Mouse (Mus musculus): ENCODE results near the gene Sorbs1.

Sorbs1 gene

GRCm38 (mm10) chr19:40302477-40302876 lies 211.1 kb downstream of the Sorbs1 start:
- DNase-seq (ENCODE audit: low spot score in 2 of 2): no peak

GRCm38 (mm10) chr19:40299983-40300759 lies 213.4 kb downstream of the Sorbs1 start:
- DNase-seq (ENCODE audit: low spot score in 2 of 2): no peak

- no peak for DNase-seq (ENCODE audit: low spot score in 2 of 2)
These were observed 214.4 kb downstream of the Sorbs1 start for GRCm38 (mm10) chr19:40299182-40299581.

- no peak for DNase-seq (ENCODE audit: low spot score in 2 of 2)
These were observed 215.0 kb downstream of the Sorbs1 start for GRCm38 (mm10) chr19:40298574-40298973.

- DNase-seq (ENCODE audit: low spot score in 2 of 2): no peak
These were observed 215.8 kb downstream of the Sorbs1 start for GRCm38 (mm10) chr19:40297798-40298144.

GRCm38 (mm10) chr19:40297078-40297797 lies 216.3 kb downstream of the Sorbs1 start:
- peak in 1 of 2 experiments; percentile 13 for DNase-seq (ENCODE audit: low spot score in 2 of 2)

- no peak for DNase-seq (ENCODE audit: low spot score in 2 of 2)
These were observed 219.3 kb downstream of the Sorbs1 start for GRCm38 (mm10) chr19:40294231-40294630.

- DNase-seq (ENCODE audit: low spot score in 2 of 2): no peak
These were observed 219.8 kb downstream of the Sorbs1 start for GRCm38 (mm10) chr19:40293791-40294190.

- DNase-seq (ENCODE audit: low spot score in 2 of 2): no peak
These were observed 223.4 kb downstream of the Sorbs1 start for GRCm38 (mm10) chr19:40290099-40290724.

GRCm38 (mm10) chr19:40288415-40288814 lies 225.2 kb downstream of the Sorbs1 start:
- DNase-seq (ENCODE audit: low spot score in 2 of 2): no peak

GRCm38 (mm10) chr19:40284704-40285103 lies 228.9 kb downstream of the Sorbs1 start:
- DNase-seq (ENCODE audit: low spot score in 2 of 2): no peak

- no peak for DNase-seq (ENCODE audit: low spot score in 2 of 2)
These were observed 230.2 kb downstream of the Sorbs1 start for GRCm38 (mm10) chr19:40283415-40283814.

- DNase-seq (ENCODE audit: low spot score in 2 of 2): no peak
These were observed 235.1 kb downstream of the Sorbs1 start for GRCm38 (mm10) chr19:40278372-40279023.

- DNase-seq (ENCODE audit: low spot score in 2 of 2): no peak
These were observed 236.1 kb downstream of the Sorbs1 start for GRCm38 (mm10) chr19:40277494-40277893.

GRCm38 (mm10) chr19:40275401-40276188 lies 238.0 kb downstream of the Sorbs1 start:
- no peak for DNase-seq (ENCODE audit: low spot score in 2 of 2)

- no peak for DNase-seq (ENCODE audit: low spot score in 2 of 2)
These were observed 240.9 kb downstream of the Sorbs1 start for GRCm38 (mm10) chr19:40272674-40273073.

- DNase-seq (ENCODE audit: low spot score in 2 of 2): peak; percentile 52 to 53
These were observed 242.2 kb downstream of the Sorbs1 start, which contains the start of gene Pdlim1 for GRCm38 (mm10) chr19:40271308-40271892. TSS of gene Pdlim1 (minus strand) at chr19:40271842.

GRCm38 (mm10) chr19:40270351-40271307 lies 242.9 kb downstream of the Sorbs1 start:
- DNase-seq (ENCODE audit: low spot score in 2 of 2): peak; percentile 56 to 57

GRCm38 (mm10) chr19:40269526-40269925 lies 244.1 kb downstream of the Sorbs1 start:
- DNase-seq (ENCODE audit: low spot score in 2 of 2): no peak

GRCm38 (mm10) chr19:40268493-40268892 lies 245.1 kb downstream of the Sorbs1 start:
- no peak for DNase-seq (ENCODE audit: low spot score in 2 of 2)

Measured in spleen, postnatal 36 days (tissue).